Mouse (Mus musculus): Measurements from ENCODE around the gene Nedd4.
A peak's percentile ranks its signal among the peaks of the same experiment; 100 is the strongest.
"Not testable (repeated sequence)": the region's sequence is repeated elsewhere in the genome, so short reads cannot be mapped to it uniquely, and the experiment has no call there.

Nedd4 gene

GRCm38 (mm10) chr9:72661895-72662661, at the start of gene Nedd4:
Nedd4 (plus strand) TSS chr9:72662346.
- peak; percentile 96 for DNase-seq (ENCODE audit: low spot score in 2 of 2)

- DNase-seq (ENCODE audit: low spot score in 2 of 2), result peak in 1 of 2 experiments; percentile 22
Measured at GRCm38 (mm10) chr9:72613884-72614283, 48.3 kb upstream of the Nedd4 start.

GRCm38 (mm10) chr9:72614786-72615480, 47.2 kb upstream of the Nedd4 start:
- DNase-seq (ENCODE audit: low spot score in 2 of 2), result no peak

GRCm38 (mm10) chr9:72618037-72618436, 44.1 kb upstream of the Nedd4 start:
- no peak for DNase-seq (ENCODE audit: low spot score in 2 of 2)

- no peak for DNase-seq (ENCODE audit: low spot score in 2 of 2)
Measured at GRCm38 (mm10) chr9:72623605-72624004, 38.5 kb upstream of the Nedd4 start.

- no peak for DNase-seq (ENCODE audit: low spot score in 2 of 2)
Measured at GRCm38 (mm10) chr9:72627598-72627997, 34.5 kb upstream of the Nedd4 start.

- DNase-seq (ENCODE audit: low spot score in 2 of 2), result peak; percentile 45 to 66
Measured at GRCm38 (mm10) chr9:72628591-72628990, 33.6 kb upstream of the Nedd4 start.

GRCm38 (mm10) chr9:72632198-72632597, 29.9 kb upstream of the Nedd4 start:
- no peak for DNase-seq (ENCODE audit: low spot score in 2 of 2)

GRCm38 (mm10) chr9:72635134-72635533, 27.0 kb upstream of the Nedd4 start:
- peak in 1 of 2 experiments; percentile 23 for DNase-seq (ENCODE audit: low spot score in 2 of 2)

- no peak for DNase-seq (ENCODE audit: low spot score in 2 of 2)
Measured at GRCm38 (mm10) chr9:72636547-72636946, 25.6 kb upstream of the Nedd4 start.

- DNase-seq (ENCODE audit: low spot score in 2 of 2), result no peak
Measured at GRCm38 (mm10) chr9:72637243-72637642, 24.9 kb upstream of the Nedd4 start.

- no peak for DNase-seq (ENCODE audit: low spot score in 2 of 2)
Measured at GRCm38 (mm10) chr9:72638951-72639842, 22.9 kb upstream of the Nedd4 start.

- peak; percentile 95 for DNase-seq (ENCODE audit: low spot score in 2 of 2)
Measured at GRCm38 (mm10) chr9:72639843-72640621, 22.1 kb upstream of the Nedd4 start.

- no peak for DNase-seq (ENCODE audit: low spot score in 2 of 2)
Measured at GRCm38 (mm10) chr9:72640642-72641041, 21.5 kb upstream of the Nedd4 start.

GRCm38 (mm10) chr9:72641093-72641680, 21.0 kb upstream of the Nedd4 start:
- peak in 1 of 2 experiments; percentile 38 for DNase-seq (ENCODE audit: low spot score in 2 of 2)

- DNase-seq (ENCODE audit: low spot score in 2 of 2), result not testable (repeated sequence)
Measured at GRCm38 (mm10) chr9:72642756-72643447, 19.2 kb upstream of the Nedd4 start.

GRCm38 (mm10) chr9:72643651-72644417, 18.3 kb upstream of the Nedd4 start:
- DNase-seq (ENCODE audit: low spot score in 2 of 2), result no peak

GRCm38 (mm10) chr9:72644418-72645110, 17.6 kb upstream of the Nedd4 start:
- no peak for DNase-seq (ENCODE audit: low spot score in 2 of 2)

- DNase-seq (ENCODE audit: low spot score in 2 of 2), result no peak
Measured at GRCm38 (mm10) chr9:72649781-72650180, 12.4 kb upstream of the Nedd4 start.
